Mouse (Mus musculus) right cerebral cortex, postnatal 10 days (tissue): ENCODE data around the gene Gm10188.

Source experiments
- DNase-seq, 2 experiments: peaks; one replicate each; pipeline ENCODE4 v3.0.0; 2021; ENCODE audit warnings: low spot score in 2 of 2

The Gm10188 gene

GRCm38 (mm10) chr1:132229667-132230066 lies at the start of gene Gm10188:
Gm10188 (minus strand) TSS chr1:132229767.
- no peak for DNase-seq

- no peak for DNase-seq
Observed at GRCm38 (mm10) chr1:132277124-132277523, 47.6 kb upstream of the Gm10188 start.

GRCm38 (mm10) chr1:132276694-132277093 lies 47.1 kb upstream of the Gm10188 start:
- DNase-seq: no peak

GRCm38 (mm10) chr1:132271237-132271636 lies 41.7 kb upstream of the Gm10188 start:
- no peak for DNase-seq

- peak; percentile 63 to 70 for DNase-seq
Observed at GRCm38 (mm10) chr1:132268418-132269060, 39.0 kb upstream of the Gm10188 start.

- DNase-seq: peak; percentile 51 to 69
Observed at GRCm38 (mm10) chr1:132267959-132268358, 38.4 kb upstream of the Gm10188 start.

GRCm38 (mm10) chr1:132266791-132267557 lies 37.4 kb upstream of the Gm10188 start:
- DNase-seq: no peak

GRCm38 (mm10) chr1:132265936-132266335 lies 36.4 kb upstream of the Gm10188 start:
- DNase-seq: no peak

GRCm38 (mm10) chr1:132265211-132265859 lies 35.8 kb upstream of the Gm10188 start:
- DNase-seq: no peak

- no peak for DNase-seq
Observed at GRCm38 (mm10) chr1:132264577-132264976, 35.0 kb upstream of the Gm10188 start.

- no peak for DNase-seq
Observed at GRCm38 (mm10) chr1:132263618-132264017, 34.1 kb upstream of the Gm10188 start.

- no peak for DNase-seq
Observed at GRCm38 (mm10) chr1:132261058-132261457, 31.5 kb upstream of the Gm10188 start.

GRCm38 (mm10) chr1:132260331-132260730 lies 30.8 kb upstream of the Gm10188 start:
- DNase-seq: no peak

- DNase-seq: no peak
Observed at GRCm38 (mm10) chr1:132254467-132254866, 24.9 kb upstream of the Gm10188 start.

- DNase-seq: no peak
Observed at GRCm38 (mm10) chr1:132246641-132247040, 17.1 kb upstream of the Gm10188 start.

- DNase-seq: peak; percentile 35 to 47
Observed at GRCm38 (mm10) chr1:132246137-132246536, 16.6 kb upstream of the Gm10188 start.

GRCm38 (mm10) chr1:132245010-132245409 lies 15.4 kb upstream of the Gm10188 start:
- no peak for DNase-seq

- DNase-seq: peak; percentile 52 to 67
Observed at GRCm38 (mm10) chr1:132237585-132238159, 8.1 kb upstream of the Gm10188 start.

GRCm38 (mm10) chr1:132234757-132235273 lies 5.2 kb upstream of the Gm10188 start:
- no peak for DNase-seq

- DNase-seq: no peak
Observed at GRCm38 (mm10) chr1:132233566-132233965, 4.0 kb upstream of the Gm10188 start.

- no peak for DNase-seq
Observed at GRCm38 (mm10) chr1:132231470-132232274, 2.1 kb upstream of the Gm10188 start.
